Mouse (Mus musculus) erythroblast, adult 5-6 weeks (primary cell): ENCODE measurements around the gene Cul5. TPM values are rescaled to one million over a fixed set of nuclear protein-coding genes. Genes with fewer than 3 reads are reported as not detected.

ENCODE experiments used
- ATAC-seq: replicated peaks from 2 replicates; pipeline ENCODE4 v1.8.0; 2016; ENCODE audit warnings: moderate number of reproducible peaks, mild to moderate bottlenecking, moderate TSS enrichment, inconsistent platforms; ENCODE audit not compliant: poor library complexity, low FRiP score, severe bottlenecking
- total RNA-seq, 2 experiments: library from RNA; stranded (forward) in 1 of 2; stranded (reverse) in 1 of 2; fragments of 150-400 nt in 1 of 2; fragments of 200-764, 138-1000 nt in 1 of 2; gene quantifications; 2 replicates each; pipeline versions ENCODE4 v1.2.3 to v1.2.4; 2015 to 2017; ENCODE audit warnings: low replicate concordance in 2 of 2

Cul5 gene
- total RNA-seq, 2 experiments from 2014 or later = 10.6 to 25.7 TPM

- ATAC-seq = no peak
Observed at GRCm38 (mm10) chr9:53609306-53609967, 60.4 kb downstream of the Cul5 start.

GRCm38 (mm10) chr9:53607816-53608215 lies 62.0 kb downstream of the Cul5 start:
- no peak for ATAC-seq

- ATAC-seq = no peak
Observed at GRCm38 (mm10) chr9:53607192-53607591, 62.6 kb downstream of the Cul5 start.

- ATAC-seq = no peak; the same call in 1 of the 2 replicates
Observed at GRCm38 (mm10) chr9:53604954-53605353, 64.9 kb downstream of the Cul5 start.

- no peak for ATAC-seq
Observed at GRCm38 (mm10) chr9:53603849-53604248, 66.0 kb downstream of the Cul5 start.

- no peak for ATAC-seq
Observed at GRCm38 (mm10) chr9:53603384-53603783, 66.4 kb downstream of the Cul5 start.

GRCm38 (mm10) chr9:53601541-53601940 lies 68.3 kb downstream of the Cul5 start:
- no peak for ATAC-seq

GRCm38 (mm10) chr9:53598631-53599030 lies 71.2 kb downstream of the Cul5 start:
- no peak for ATAC-seq

GRCm38 (mm10) chr9:53596971-53597600 lies 72.7 kb downstream of the Cul5 start:
- no peak for ATAC-seq

GRCm38 (mm10) chr9:53594764-53595163 lies 75.0 kb downstream of the Cul5 start:
- peak; percentile 91 for ATAC-seq

- ATAC-seq = no peak
Observed at GRCm38 (mm10) chr9:53581870-53582269, 87.9 kb downstream of the Cul5 start.

GRCm38 (mm10) chr9:53575721-53576120 lies 94.1 kb downstream of the Cul5 start:
- ATAC-seq = no peak

GRCm38 (mm10) chr9:53572516-53573307 lies 97.1 kb downstream of the Cul5 start:
- no peak for ATAC-seq

- ATAC-seq = no peak
Observed at GRCm38 (mm10) chr9:53570662-53571061, 99.2 kb downstream of the Cul5 start.

Other genes starting within 250 kb of the Cul5 start
- gene Atm, start 133.3 kb downstream of the Cul5 start, total RNA-seq (2015; ENCODE audit: low replicate concordance) = 3.7 and 21.5 TPM in 2 replicates
- 4.3 and 5.3 TPM in 2 replicates for gene Atm, start 133.3 kb downstream of the Cul5 start, total RNA-seq (2017; ENCODE audit: low replicate concordance)
- gene Npat, start 133.0 kb downstream of the Cul5 start, total RNA-seq (2015; ENCODE audit: low replicate concordance) = 5.6 and 10.9 TPM in 2 replicates
- 7.8 and 11.4 TPM in 2 replicates for gene Npat, start 133.0 kb downstream of the Cul5 start, total RNA-seq (2017; ENCODE audit: low replicate concordance)
- 6.5 and 11.5 TPM in 2 replicates for gene Acat1, start 59.6 kb downstream of the Cul5 start, total RNA-seq (2015; ENCODE audit: low replicate concordance)
- gene Acat1, start 59.6 kb downstream of the Cul5 start, total RNA-seq (2017; ENCODE audit: low replicate concordance) = 13.8 and 17.9 TPM in 2 replicates
- 1.3 TPM in 1 of 2 replicates, not detected in the other for gene Rab39, start 36.2 kb upstream of the Cul5 start, total RNA-seq (2015; ENCODE audit: low replicate concordance)
- 0.77 TPM in 1 of 2 replicates, not detected in the other for gene Rab39, start 36.2 kb upstream of the Cul5 start, total RNA-seq (2017; ENCODE audit: low replicate concordance)
- gene Slc35f2, start 101.5 kb upstream of the Cul5 start, total RNA-seq (2015; ENCODE audit: low replicate concordance) = not detected in 2 replicates
- not detected in 2 replicates for gene Slc35f2, start 101.5 kb upstream of the Cul5 start, total RNA-seq (2017; ENCODE audit: low replicate concordance)
- gene Sln, start 180.2 kb upstream of the Cul5 start, total RNA-seq (2015; ENCODE audit: low replicate concordance) = not detected in 2 replicates
- not detected in 2 replicates for gene Sln, start 180.2 kb upstream of the Cul5 start, total RNA-seq (2017; ENCODE audit: low replicate concordance)